Mouse (Mus musculus): ENCODE measurements at regions not wholly inside any gene's neighbourhood (a gene's known extent, or its start where the extent isn't known, plus 50 kb on each side); places are given as distances from the start of the nearest gene placed in this dataset.
"Not testable (repeated sequence)": the region's sequence is repeated elsewhere in the genome, so short reads cannot be mapped to it uniquely, and the experiment has no call there.

GRCm38 (mm10) chr4:53264501-53264900 lies 104.8 kb upstream of the Abca1 start:
- DNase-seq (ENCODE audit: low read depth, low spot score), result no peak

- DNase-seq (ENCODE audit: low read depth, low spot score), result peak; percentile 81
Measured at GRCm38 (mm10) chr4:53263776-53264175, 104.1 kb upstream of the Abca1 start.

- no peak for DNase-seq (ENCODE audit: low read depth, low spot score)
Measured at GRCm38 (mm10) chr4:53262466-53262865, 102.8 kb upstream of the Abca1 start.

- DNase-seq (ENCODE audit: low read depth, low spot score), result no peak
Measured at GRCm38 (mm10) chr4:53261556-53262140, 102.0 kb upstream of the Abca1 start.

- DNase-seq (ENCODE audit: low read depth, low spot score), result no peak
Measured at GRCm38 (mm10) chr4:53258975-53259374, 99.3 kb upstream of the Abca1 start.

GRCm38 (mm10) chr4:53256996-53257395 lies 97.3 kb upstream of the Abca1 start:
- DNase-seq (ENCODE audit: low read depth, low spot score), result no peak

- DNase-seq (ENCODE audit: low read depth, low spot score), result no peak
Measured at GRCm38 (mm10) chr4:53254483-53254882, 94.8 kb upstream of the Abca1 start.

- no peak for DNase-seq (ENCODE audit: low read depth, low spot score)
Measured at GRCm38 (mm10) chr4:53253680-53254079, 94.0 kb upstream of the Abca1 start.

GRCm38 (mm10) chr4:53250325-53250724 lies 90.6 kb upstream of the Abca1 start:
- DNase-seq (ENCODE audit: low read depth, low spot score), result no peak

GRCm38 (mm10) chr4:53246083-53246747 lies 86.5 kb upstream of the Abca1 start:
- DNase-seq (ENCODE audit: low read depth, low spot score), result no peak

- no peak for DNase-seq (ENCODE audit: low read depth, low spot score)
Measured at GRCm38 (mm10) chr4:53245553-53245952, 85.9 kb upstream of the Abca1 start.

- DNase-seq (ENCODE audit: low read depth, low spot score), result not testable (repeated sequence)
Measured at GRCm38 (mm10) chr4:53243473-53243872, 83.8 kb upstream of the Abca1 start.

GRCm38 (mm10) chr4:53239856-53240255 lies 80.2 kb upstream of the Abca1 start:
- DNase-seq (ENCODE audit: low read depth, low spot score), result no peak

GRCm38 (mm10) chr4:53238314-53239259 lies 78.9 kb upstream of the Abca1 start:
- no peak for DNase-seq (ENCODE audit: low read depth, low spot score)

- DNase-seq (ENCODE audit: low read depth, low spot score), result no peak
Measured at GRCm38 (mm10) chr4:53235870-53236269, 76.2 kb upstream of the Abca1 start.

- no peak for DNase-seq (ENCODE audit: low read depth, low spot score)
Measured at GRCm38 (mm10) chr4:53232436-53232835, 72.7 kb upstream of the Abca1 start.

- no peak for DNase-seq (ENCODE audit: low read depth, low spot score)
Measured at GRCm38 (mm10) chr4:53231867-53232266, 72.2 kb upstream of the Abca1 start.

GRCm38 (mm10) chr4:53231046-53231445 lies 71.4 kb upstream of the Abca1 start:
- no peak for DNase-seq (ENCODE audit: low read depth, low spot score)

GRCm38 (mm10) chr4:53228444-53228843 lies 68.7 kb upstream of the Abca1 start:
- DNase-seq (ENCODE audit: low read depth, low spot score), result no peak

GRCm38 (mm10) chr4:53227771-53228170 lies 68.1 kb upstream of the Abca1 start:
- no peak for DNase-seq (ENCODE audit: low read depth, low spot score)

- DNase-seq (ENCODE audit: low read depth, low spot score), result no peak
Measured at GRCm38 (mm10) chr4:53227071-53227470, 67.4 kb upstream of the Abca1 start.

- DNase-seq (ENCODE audit: low read depth, low spot score), result no peak
Measured at GRCm38 (mm10) chr4:53226376-53226775, 66.7 kb upstream of the Abca1 start.

Measured in retina, postnatal 7 days (tissue).